Mouse (Mus musculus) monocyte, adult 5-6 weeks (primary cell): ENCODE measurements around the gene Olfr467. TPM values are rescaled to one million over a fixed set of nuclear protein-coding genes. Genes with fewer than 3 reads are reported as not detected.
"Not testable (repeated sequence)": the region's sequence is repeated elsewhere in the genome, so short reads cannot be mapped to it uniquely, and the experiment has no call there.

Source experiments
- ATAC-seq: fragments of 153-309, 156-312 bp; replicated peaks from 2 replicates; pipeline ENCODE4 v1.8.0; 2017; ENCODE audit warnings: mild to moderate bottlenecking; ENCODE audit not compliant: low TSS enrichment, insufficient number of reproducible peaks, severe bottlenecking, poor library complexity, low FRiP score
- total RNA-seq: library from RNA; stranded (forward); fragments of 200-1000, 200-491, 200-594 nt; gene quantifications from 3 replicates; pipeline ENCODE4 v1.2.3, GENCODE M21; 2017

Gene Olfr467
- not detected in 3 replicates for total RNA-seq

GRCm38 (mm10) chr7:107811963-107812362 is at the start of gene Olfr467:
Gene Olfr467, plus strand, starts transcription at chr7:107812263.
- no peak for ATAC-seq

GRCm38 (mm10) chr7:107770812-107771211 is 41.3 kb upstream of the Olfr467 start:
- ATAC-seq = no peak

GRCm38 (mm10) chr7:107778216-107778615 is 33.8 kb upstream of the Olfr467 start:
- no peak for ATAC-seq

DNA sequence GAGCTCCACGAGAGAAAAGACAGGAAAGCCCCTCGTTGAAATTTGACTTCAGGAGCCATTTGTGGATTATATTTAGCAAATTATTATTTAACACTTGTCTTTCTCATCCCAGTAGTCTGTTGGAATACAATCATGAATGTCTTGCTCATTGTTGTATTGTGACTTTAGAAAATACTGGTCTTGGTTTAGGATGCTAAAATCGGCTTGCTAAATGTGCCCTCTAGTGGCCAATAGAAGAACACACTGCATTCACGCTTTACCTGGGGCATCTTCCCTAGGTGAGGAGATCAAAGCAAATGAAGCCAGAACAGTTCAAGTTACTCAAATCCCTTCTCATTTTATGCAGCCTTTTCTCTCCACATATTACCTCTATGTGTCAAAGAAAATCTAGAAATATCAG is 32.5 kb upstream of the Olfr467 start:
- ATAC-seq = no peak

DNA sequence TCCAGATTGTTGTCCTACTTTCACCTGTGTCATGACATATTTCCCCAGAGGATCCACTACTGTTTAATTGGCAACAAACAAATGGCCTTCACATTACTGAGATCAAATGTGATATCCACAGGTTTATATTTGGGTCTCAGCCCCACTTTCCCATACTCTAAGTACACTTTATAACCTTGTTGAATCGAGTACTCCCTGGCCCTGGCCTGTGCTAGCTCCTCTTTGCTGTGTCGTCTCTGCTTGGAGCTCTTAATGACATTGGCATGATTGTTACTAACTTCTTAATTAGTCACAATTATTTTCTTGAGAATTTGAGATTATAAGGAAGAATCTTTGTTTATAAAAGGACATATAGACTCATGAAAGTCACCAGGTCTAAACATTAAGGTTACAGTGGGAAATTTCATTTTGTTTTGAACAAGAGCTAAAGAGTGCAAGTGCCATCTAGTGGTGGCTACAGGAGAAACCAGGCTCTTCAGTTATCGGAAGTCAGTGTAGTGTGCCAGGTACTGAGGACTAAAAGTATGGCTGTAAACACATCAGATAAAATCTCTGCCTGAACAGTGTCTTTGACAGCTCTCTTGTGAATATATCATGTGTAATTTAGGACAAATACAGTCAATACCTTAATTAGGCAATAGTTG is 24.0 kb upstream of the Olfr467 start:
- no peak for ATAC-seq

DNA sequence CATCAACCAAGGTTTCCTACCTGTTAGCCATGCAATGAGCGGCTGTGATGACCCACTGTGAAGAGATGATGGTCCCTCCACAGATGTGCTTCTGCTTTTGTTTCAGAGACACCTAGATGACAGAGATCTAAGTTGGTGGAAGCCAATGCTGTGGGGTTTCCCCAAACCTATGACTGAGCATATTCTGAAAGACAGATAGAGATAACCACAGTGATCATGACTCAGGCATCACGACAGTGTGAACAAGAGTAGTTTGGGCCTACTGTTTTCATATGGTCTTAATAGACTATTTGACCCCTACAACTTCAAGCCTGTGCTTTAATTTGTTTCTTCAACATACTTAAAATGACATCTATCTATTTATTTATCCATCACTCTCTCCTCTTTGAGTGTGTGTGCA is 15.6 kb upstream of the Olfr467 start:
- ATAC-seq = no peak

DNA sequence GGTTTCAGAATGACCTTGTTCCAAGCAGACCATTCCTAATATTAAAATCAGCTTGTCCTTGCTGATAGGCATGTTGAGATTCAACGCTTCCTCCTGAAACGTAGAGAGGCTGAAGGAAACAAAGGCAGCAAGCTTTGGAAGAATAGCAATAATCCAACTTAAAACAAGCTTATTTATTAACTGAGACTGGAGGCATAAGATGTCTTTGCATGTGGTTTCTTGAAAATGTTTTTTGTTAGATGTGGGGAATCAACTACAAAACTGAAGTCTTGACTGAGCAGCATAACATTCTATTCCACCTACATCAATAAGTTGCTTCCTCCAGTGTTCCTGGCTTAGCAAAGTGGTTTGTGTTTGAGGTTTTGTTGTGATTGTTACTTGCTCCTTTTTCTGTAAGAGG is 11.0 kb upstream of the Olfr467 start, which contains the start of gene Ovch2:
Gene Ovch2 (minus strand): TSS at position 101 of the 400 bp plus-strand sequence.
- no peak for ATAC-seq

- ATAC-seq = no peak
Observed at GRCm38 (mm10) chr7:107802138-107802537, 9.9 kb upstream of the Olfr467 start.

DNA sequence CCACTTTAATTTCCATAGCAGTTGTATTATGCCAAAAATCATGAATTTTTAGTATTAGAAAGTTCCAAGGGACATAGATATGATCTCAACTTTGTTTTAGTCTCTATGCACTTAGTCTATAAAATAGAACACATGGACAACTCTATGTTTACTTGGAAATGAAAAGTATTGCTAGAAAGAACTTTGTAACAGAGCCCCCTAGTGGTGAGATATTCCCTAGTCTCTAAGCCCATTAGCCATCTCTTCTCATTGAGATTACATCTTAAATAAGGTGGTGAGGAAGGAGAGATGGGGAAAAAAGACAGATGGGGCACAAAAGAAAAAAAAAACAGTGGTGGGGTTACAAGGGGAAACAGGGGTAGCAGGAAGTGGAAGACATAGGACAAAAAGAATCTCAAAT is 7.4 kb downstream of the Olfr467 start:
- no peak for ATAC-seq

- ATAC-seq = not testable (repeated sequence)
Observed at GRCm38 (mm10) chr7:107823867-107824266, 11.8 kb downstream of the Olfr467 start.

DNA sequence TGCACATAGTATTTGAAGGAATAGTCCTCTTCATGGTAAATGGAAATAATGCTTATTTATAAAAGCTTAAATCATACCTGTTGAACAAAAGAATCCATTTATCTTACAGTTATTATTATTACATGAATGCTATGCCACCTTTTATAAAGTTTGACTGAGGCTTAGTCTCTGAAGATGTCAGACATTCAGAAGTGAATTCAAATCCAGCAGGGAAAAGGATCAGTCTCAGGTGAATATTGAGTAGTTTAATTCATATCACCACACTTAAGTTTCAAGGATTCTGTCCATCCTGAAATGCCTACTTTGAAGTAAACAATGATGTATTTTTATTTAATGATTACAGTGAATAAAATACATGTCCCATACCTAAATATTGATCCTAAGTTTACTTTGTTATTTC is 13.4 kb downstream of the Olfr467 start, which contains the start of gene Olfr469:
Gene Olfr469 (minus strand): TSS at position 101 of the 400 bp plus-strand sequence.
- ATAC-seq = not testable (repeated sequence)

- no peak for ATAC-seq
Observed at GRCm38 (mm10) chr7:107841719-107842118, 29.7 kb downstream of the Olfr467 start.

- ATAC-seq = not testable (repeated sequence)
Observed at GRCm38 (mm10) chr7:107847390-107847789, 35.3 kb downstream of the Olfr467 start, which contains the start of gene Olfr470. Gene Olfr470, minus strand, starts transcription at chr7:107847490.

Other genes starting within 250 kb of the Olfr467 start
- not detected in 3 replicates for gene Olfml1, start 244.8 kb upstream of the Olfr467 start, total RNA-seq
- 7.1 to 20.0 TPM (median 12.9 TPM) in 3 replicates for gene Ppfibp2, start 217.1 kb upstream of the Olfr467 start, total RNA-seq
- gene 5330417H12Rik, start 187.1 kb upstream of the Olfr467 start, total RNA-seq = not detected in 3 replicates
- gene Cyb5r2, start 54.2 kb upstream of the Olfr467 start, total RNA-seq = not detected in 3 replicates
- not detected in 3 replicates for gene Ovch2, start 11.1 kb upstream of the Olfr467 start, total RNA-seq
- gene Olfr469, start 13.3 kb downstream of the Olfr467 start, total RNA-seq = 0.29 TPM in 1 of 3 replicates, not detected in the others
- gene Olfr470, start 35.2 kb downstream of the Olfr467 start, total RNA-seq = not detected in 3 replicates
- not detected in 3 replicates for gene Olfr472, start 85.6 kb downstream of the Olfr467 start, total RNA-seq
- not detected in 3 replicates for gene Olfr473, start 118.2 kb downstream of the Olfr467 start, total RNA-seq
- not detected in 3 replicates for gene Olfr474, start 142.4 kb downstream of the Olfr467 start, total RNA-seq
- gene Olfr476, start 152.5 kb downstream of the Olfr467 start, total RNA-seq = not detected in 3 replicates
- gene Olfr477, start 174.4 kb downstream of the Olfr467 start, total RNA-seq = not detected in 3 replicates
- not detected in 3 replicates for gene Olfr478, start 221.7 kb downstream of the Olfr467 start, total RNA-seq
- gene Olfr479, start 238.4 kb downstream of the Olfr467 start, total RNA-seq = not detected in 3 replicates